Mouse (Mus musculus): ENCODE data around the gene Klhl29. TPM values are rescaled to one million over a fixed set of nuclear protein-coding genes. Genes with fewer than 3 reads are reported as not detected.

The Klhl29 gene
- polyA plus RNA-seq, 1 experiment: 6.1 TPM

DNA sequence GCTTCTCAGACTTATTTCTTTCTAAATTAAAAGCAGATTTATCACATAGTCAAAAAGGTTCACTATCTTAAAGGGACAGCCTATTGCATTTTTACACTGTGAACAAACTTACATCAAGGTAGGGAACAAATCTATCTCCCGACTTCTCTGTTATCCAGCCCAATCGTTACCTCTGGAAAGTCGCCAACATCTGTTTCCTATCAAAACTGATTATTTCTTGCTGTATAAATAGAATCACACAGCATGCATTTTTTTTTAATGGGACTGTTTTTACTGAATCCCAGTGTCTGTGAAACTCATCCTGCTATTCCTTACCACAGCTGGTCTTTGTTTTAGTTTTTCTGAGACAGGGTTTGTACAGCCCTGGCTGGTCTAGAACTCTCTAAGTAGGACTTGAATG, 19.7 kb upstream of the Klhl29 start:
- Histone ChIP-seq H3K4me3 (ENCODE audit: insufficient read depth, low read length) (no peak overlapping the region), H3K4me1 (ENCODE audit: control insufficient read depth, insufficient read depth, low read length) (peaks cover 3% of the 10 kb centered on the region; the same call in 1 of the 2 replicates), H3K27ac (ENCODE audit: insufficient read depth, low read length) (no peak overlapping the region)
- no peak for TF ChIP-seq POLR2A (IDR thresholded peaks at IDR 0.05; ENCODE audit: low read depth, low read length)

DNA sequence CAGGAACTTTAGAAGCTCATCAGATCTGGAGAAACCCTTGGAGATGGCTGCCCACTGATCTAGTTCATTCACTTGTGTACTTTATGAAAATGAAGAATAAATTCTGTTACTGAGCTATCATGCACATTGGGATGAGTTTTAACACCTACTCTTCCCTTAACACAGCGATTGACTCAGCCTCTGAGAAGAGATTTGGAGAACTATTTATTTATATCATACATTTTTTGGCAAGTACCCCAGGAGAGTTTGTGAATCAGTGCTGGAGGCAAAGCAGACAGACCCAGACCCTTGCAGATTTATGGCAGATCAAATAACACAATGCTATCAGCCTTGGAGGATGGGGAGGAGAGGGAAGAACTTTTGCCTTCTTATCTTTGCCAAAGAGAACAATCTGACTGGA, 11.6 kb upstream of the Klhl29 start:
- Histone ChIP-seq H3K4me3 (ENCODE audit: insufficient read depth, low read length) (no peak overlapping the region), H3K27ac (ENCODE audit: insufficient read depth, low read length) (peak overlapping the region; percentile 40; the same call in 1 of the 2 replicates), H3K4me1 (ENCODE audit: control insufficient read depth, insufficient read depth, low read length) (peaks cover 5% of the 10 kb centered on the region; the same call in 1 of the 2 replicates)
- TF ChIP-seq POLR2A (IDR thresholded peaks at IDR 0.05; ENCODE audit: low read depth, low read length) (no peak), CTCF (IDR thresholded peaks at IDR 0.05; ENCODE audit: borderline replicate concordance, insufficient read depth, low read length) (no peak)

DNA sequence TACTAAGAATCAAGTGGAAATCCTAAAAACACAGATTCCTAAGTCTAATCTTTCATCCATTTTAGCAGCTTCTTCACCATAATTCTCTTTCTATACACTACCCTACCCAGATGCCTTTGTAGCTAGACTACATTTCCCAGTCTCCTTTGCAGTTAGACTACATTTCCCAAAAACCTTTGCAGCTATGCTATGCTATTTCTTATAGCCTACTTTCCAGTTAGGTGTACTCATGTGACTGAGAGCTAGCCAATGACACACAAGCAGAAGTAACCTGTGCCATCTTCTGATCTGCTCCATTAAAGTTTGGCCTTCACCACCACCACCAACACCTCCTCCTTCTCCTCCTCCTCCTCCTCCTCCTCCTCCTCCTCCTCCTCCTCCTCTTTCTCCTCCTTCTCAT, 11.2 kb upstream of the Klhl29 start:
- Histone ChIP-seq H3K27ac (ENCODE audit: insufficient read depth, low read length) (no peak overlapping the region), H3K4me1 (ENCODE audit: control insufficient read depth, insufficient read depth, low read length) (peaks cover 5% of the 10 kb centered on the region; the same call in 1 of the 2 replicates), H3K4me3 (ENCODE audit: insufficient read depth, low read length) (no peak overlapping the region)
- TF ChIP-seq POLR2A (IDR thresholded peaks at IDR 0.05; ENCODE audit: low read depth, low read length) (no peak), CTCF (IDR thresholded peaks at IDR 0.05; ENCODE audit: borderline replicate concordance, insufficient read depth, low read length) (no peak)

GRCm38 (mm10) chr12:5381694-5382093, 6.2 kb upstream of the Klhl29 start:
- no peak for TF ChIP-seq CTCF (IDR thresholded peaks at IDR 0.05; ENCODE audit: borderline replicate concordance, insufficient read depth, low read length)
- no peak for TF ChIP-seq POLR2A (IDR thresholded peaks at IDR 0.05; ENCODE audit: low read depth, low read length)
- no peak overlapping the region for H3K4me3 ChIP-seq (ENCODE audit: insufficient read depth, low read length)
- H3K4me1 ChIP-seq (ENCODE audit: control insufficient read depth, insufficient read depth, low read length): peaks cover 3% of the 10 kb centered on the region; the same call in 1 of the 2 replicates
- no peak overlapping the region for H3K27ac ChIP-seq (ENCODE audit: insufficient read depth, low read length)

- TF ChIP-seq CTCF (IDR thresholded peaks at IDR 0.05; ENCODE audit: borderline replicate concordance, insufficient read depth, low read length) (no peak), POLR2A (IDR thresholded peaks at IDR 0.05; ENCODE audit: low read depth, low read length) (no peak)
- H3K4me1 ChIP-seq (ENCODE audit: control insufficient read depth, insufficient read depth, low read length): no peaks in the 10 kb centered on the region
- H3K4me3 ChIP-seq (ENCODE audit: insufficient read depth, low read length): peak overlapping the region; percentile 70
- no peak overlapping the region for H3K27ac ChIP-seq (ENCODE audit: insufficient read depth, low read length)
These were observed 532 bp downstream of the Klhl29 start for GRCm38 (mm10) chr12:5374684-5375615.

DNA sequence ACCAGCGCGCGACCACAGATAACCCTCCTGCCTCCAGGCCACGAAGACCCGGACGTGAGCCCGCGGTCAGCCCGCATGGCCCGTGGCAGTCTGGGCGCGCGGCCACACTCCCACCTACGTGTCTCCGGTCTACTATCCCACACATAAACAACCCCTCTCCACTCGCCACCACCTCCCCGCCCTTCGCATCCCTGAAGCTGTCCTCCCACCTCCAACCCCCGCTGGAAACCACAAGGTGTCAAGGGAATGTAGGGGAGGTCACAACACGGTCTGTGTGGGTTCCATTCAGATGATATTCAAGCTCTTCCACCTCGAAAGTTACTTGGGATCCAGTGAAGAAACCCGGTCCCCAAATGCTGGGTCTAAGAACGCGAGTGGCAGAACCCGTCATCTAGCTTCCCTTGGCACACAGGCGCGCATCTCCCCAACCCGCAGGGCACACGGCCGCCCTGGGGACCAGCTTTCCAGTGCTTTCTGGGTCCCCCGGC, 1.2 kb downstream of the Klhl29 start:
- Histone ChIP-seq H3K27ac (ENCODE audit: insufficient read depth, low read length) (no peak overlapping the region), H3K4me1 (ENCODE audit: control insufficient read depth, insufficient read depth, low read length) (no peaks in the 10 kb centered on the region), H3K4me3 (ENCODE audit: insufficient read depth, low read length) (peak overlapping the region; percentile 70)
- TF ChIP-seq CTCF (IDR thresholded peaks at IDR 0.05; ENCODE audit: borderline replicate concordance, insufficient read depth, low read length) (no peak), POLR2A (IDR thresholded peaks at IDR 0.05; ENCODE audit: low read depth, low read length) (no peak)

- Histone ChIP-seq H3K27ac (ENCODE audit: insufficient read depth, low read length) (no peak overlapping the region), H3K4me1 (ENCODE audit: control insufficient read depth, insufficient read depth, low read length) (no peaks in the 10 kb centered on the region), H3K4me3 (ENCODE audit: insufficient read depth, low read length) (peak overlapping the region; percentile 70)
- TF ChIP-seq POLR2A (IDR thresholded peaks at IDR 0.05; ENCODE audit: low read depth, low read length) (no peak), CTCF (IDR thresholded peaks at IDR 0.05; ENCODE audit: borderline replicate concordance, insufficient read depth, low read length) (no peak)
These were observed 1.8 kb downstream of the Klhl29 start for GRCm38 (mm10) chr12:5373641-5374195.

DNA sequence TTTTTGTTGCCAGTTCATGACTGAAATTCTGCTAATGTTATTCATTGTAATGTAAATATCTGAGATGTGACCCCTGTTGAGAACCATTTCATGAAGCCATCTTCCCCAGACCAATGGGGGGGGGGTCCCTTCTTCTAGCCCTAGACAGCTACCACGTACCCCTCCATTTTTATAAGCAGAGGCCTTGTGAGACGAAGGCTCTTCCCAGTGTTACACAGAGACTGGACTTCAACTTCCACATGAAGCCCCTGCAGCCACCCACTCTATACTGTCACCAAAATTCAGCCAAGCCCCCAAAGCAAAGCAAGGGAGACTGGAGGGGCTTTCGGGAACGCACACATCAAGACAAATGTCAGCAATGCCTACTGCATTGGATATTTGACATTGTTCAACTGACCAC, 6.1 kb downstream of the Klhl29 start:
- H3K27ac ChIP-seq (ENCODE audit: insufficient read depth, low read length): no peak overlapping the region
- TF ChIP-seq POLR2A (IDR thresholded peaks at IDR 0.05; ENCODE audit: low read depth, low read length) (no peak), CTCF (IDR thresholded peaks at IDR 0.05; ENCODE audit: borderline replicate concordance, insufficient read depth, low read length) (no peak)
- H3K4me3 ChIP-seq (ENCODE audit: insufficient read depth, low read length): no peak overlapping the region
- no peaks in the 10 kb centered on the region for H3K4me1 ChIP-seq (ENCODE audit: control insufficient read depth, insufficient read depth, low read length)

GRCm38 (mm10) chr12:5364836-5365235, 10.6 kb downstream of the Klhl29 start:
- TF ChIP-seq CTCF (IDR thresholded peaks at IDR 0.05; ENCODE audit: borderline replicate concordance, insufficient read depth, low read length) (no peak), POLR2A (IDR thresholded peaks at IDR 0.05; ENCODE audit: low read depth, low read length) (no peak)
- Histone ChIP-seq H3K4me3 (ENCODE audit: insufficient read depth, low read length) (no peak overlapping the region), H3K4me1 (ENCODE audit: control insufficient read depth, insufficient read depth, low read length) (no peaks in the 10 kb centered on the region), H3K27ac (ENCODE audit: insufficient read depth, low read length) (no peak overlapping the region)
